Mouse (Mus musculus): Measurements from ENCODE around the gene Eif3d. TPM values are rescaled to one million over a fixed set of nuclear protein-coding genes. Genes with fewer than 3 reads are reported as not detected.

The Eif3d gene
- total and polyA plus RNA-seq, 3 experiments = 302 to 493 (median 344) TPM

GRCm38 (mm10) chr15:77955440-77956403, 14.9 kb downstream of the Eif3d start:
- no peak for DNase-seq (ENCODE audit: extremely low read depth)
- Histone ChIP-seq H3K36me3 (replicated peaks in 1 of 2; ENCODE audit: control insufficient read depth in 1 of 2, insufficient read depth in 1 of 2, low read length in 1 of 2) (peaks cover 26 to 28% of the 10 kb centered on the region in 2 experiments), H3K27ac (ENCODE audit: insufficient read depth, low read depth) (no peak overlapping the region), H3K79me2 (replicated peaks; ENCODE audit: control insufficient read depth, extremely low read depth, insufficient read depth, poor library complexity, severe bottlenecking) (no peaks in the 10 kb centered on the region), H3K4me1 (ENCODE audit: control insufficient read depth in 1 of 2, insufficient read depth in 2 of 2) (peaks cover 0 to 3% of the 10 kb centered on the region in 2 experiments; a peak in 1 of 4 replicates), H3K4me3 (replicated peaks in 1 of 3; ENCODE audit: low read depth in 2 of 3, low read length in 2 of 3, poor library complexity in 1 of 3) (no peak overlapping the region), H3K9me3 (replicated peaks; ENCODE audit: low read length) (peaks cover 4% of the 10 kb centered on the region), H3K27me3 (replicated peaks) (no peaks in the 10 kb centered on the region), H3K4me2 (ENCODE audit: insufficient read depth, low read depth, poor library complexity, severe bottlenecking) (no peak overlapping the region), H3K9ac (ENCODE audit: insufficient read depth, low read depth) (no peak overlapping the region)
- in situ Hi-C loops (cut with MboI; ENCODE audit: low pct_ligation_motif_present, low pct_unique_long_range_greater_than_20kb, low sequenced_read_pairs) (loop anchor here (25.0 kb wide), 1 partner anchor 582 kb away; the partner anchor contains the start of genes C1qtnf6 and Sstr3), dilution Hi-C loops (cut with MboI; ENCODE audit: extremely low pct_ligation_motif_present, extremely low pct_unique_long_range_greater_than_20kb, low sequenced_read_pairs) (no loop called here)
- no peak for TF ChIP-seq SMC3 (IDR thresholded peaks at IDR 0.05; ENCODE audit: low read depth, low read length)
- TF ChIP-seq RAD21 (IDR thresholded peaks at IDR 0.05; ENCODE audit: low read depth, low read length) = no peak
- no peak for TF ChIP-seq POLR2AphosphoS2 (IDR thresholded peaks at IDR 0.05; ENCODE audit: low read depth, low read length)
- TF ChIP-seq MYC (IDR thresholded peaks at IDR 0.05; ENCODE audit: low read depth, low read length) = no peak
- TF ChIP-seq USF1 (IDR thresholded peaks at IDR 0.05; ENCODE audit: low read depth, low read length) = no peak
- TF ChIP-seq SIN3A (IDR thresholded peaks at IDR 0.05; ENCODE audit: low read length) = no peak
- TF ChIP-seq ZMIZ1 (IDR thresholded peaks at IDR 0.05; ENCODE audit: low read depth, low read length) = no peak
- no peak for TF ChIP-seq JUN (IDR thresholded peaks at IDR 0.05; ENCODE audit: insufficient read depth, low read depth, low read length)
- no peak for TF ChIP-seq MAZ (IDR thresholded peaks at IDR 0.05; ENCODE audit: low read depth, low read length)
- no peak for TF ChIP-seq GABPA (IDR thresholded peaks at IDR 0.05; ENCODE audit: insufficient replicate concordance, low read depth, low read length)
- no peak for TF ChIP-seq IRF4 (IDR thresholded peaks at IDR 0.05; ENCODE audit: low read depth, low read length)
- TF ChIP-seq TBP (conservative IDR thresholded peaks at IDR 0.05; ENCODE audit: low read depth, low read length) = no peak
- no peak for TF ChIP-seq MAX (IDR thresholded peaks at IDR 0.05; ENCODE audit: low read length)
- TF ChIP-seq USF2 (conservative IDR thresholded peaks at IDR 0.05; ENCODE audit: low read depth, low read length) = no peak

DNA sequence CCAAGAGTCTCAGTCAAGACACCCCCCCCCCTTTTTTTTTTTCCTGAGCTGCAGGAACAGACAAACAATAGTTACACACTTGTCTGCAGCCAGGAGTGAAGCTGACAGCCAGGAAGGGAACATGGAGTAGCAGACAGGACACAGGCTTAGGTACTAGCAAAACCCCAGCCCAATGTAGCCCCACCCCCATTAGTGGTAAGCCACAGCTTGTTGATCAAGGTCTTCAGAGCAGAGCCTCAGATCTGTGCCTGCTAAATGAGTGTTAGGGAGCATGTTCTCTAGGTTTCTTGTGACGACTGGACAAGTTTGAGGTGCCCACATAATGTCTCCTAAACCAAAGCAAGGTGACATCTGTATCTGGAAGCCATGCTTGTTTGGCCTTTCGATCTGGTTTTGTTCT, 16.3 kb downstream of the Eif3d start:
- Histone ChIP-seq H3K79me2 (replicated peaks; ENCODE audit: control insufficient read depth, extremely low read depth, insufficient read depth, poor library complexity, severe bottlenecking) (no peaks in the 10 kb centered on the region), H3K9ac (ENCODE audit: insufficient read depth, low read depth) (no peak overlapping the region), H3K4me2 (ENCODE audit: insufficient read depth, low read depth, poor library complexity, severe bottlenecking) (no peak overlapping the region), H3K36me3 (replicated peaks in 1 of 2; ENCODE audit: control insufficient read depth in 1 of 2, insufficient read depth in 1 of 2, low read length in 1 of 2) (peaks cover 12 to 14% of the 10 kb centered on the region in 2 experiments), H3K27ac (ENCODE audit: insufficient read depth, low read depth) (no peak overlapping the region), H3K9me3 (replicated peaks; ENCODE audit: low read length) (peaks cover 4% of the 10 kb centered on the region), H3K4me1 (ENCODE audit: control insufficient read depth in 1 of 2, insufficient read depth in 2 of 2) (peaks cover 0 to 3% of the 10 kb centered on the region in 2 experiments; a peak in 1 of 4 replicates), H3K4me3 (replicated peaks in 1 of 3; ENCODE audit: low read depth in 2 of 3, low read length in 2 of 3, poor library complexity in 1 of 3) (no peak overlapping the region), H3K27me3 (replicated peaks) (no peaks in the 10 kb centered on the region)
- DNase-seq (ENCODE audit: extremely low read depth) = no peak
- TF ChIP-seq ZNF384 (IDR thresholded peaks at IDR 0.05; ENCODE audit: low read depth, low read length) (no peak), EP300 (IDR thresholded peaks at IDR 0.05; ENCODE audit: low read length) (no peak), ZC3H11A (IDR thresholded peaks at IDR 0.05; ENCODE audit: low read depth, low read length) (no peak), RCOR1 (conservative IDR thresholded peaks at IDR 0.05; ENCODE audit: low read depth, low read length) (no peak), ZKSCAN1 (IDR thresholded peaks at IDR 0.05; ENCODE audit: borderline replicate concordance, low read depth, low read length) (no peak), CHD1 (IDR thresholded peaks at IDR 0.05; ENCODE audit: low read depth, low read length) (no peak), CHD2 (IDR thresholded peaks at IDR 0.05; ENCODE audit: low read length) (no peak), SIN3A (IDR thresholded peaks at IDR 0.05; ENCODE audit: low read length) (no peak), PAX5 (IDR thresholded peaks at IDR 0.05; ENCODE audit: low read length) (no peak), TBP (conservative IDR thresholded peaks at IDR 0.05; ENCODE audit: low read depth, low read length) (no peak), BHLHE40 (IDR thresholded peaks at IDR 0.05; ENCODE audit: low read depth, low read length) (no peak), ETS1 (conservative IDR thresholded peaks at IDR 0.05; ENCODE audit: low read depth, low read length) (no peak), JUN (IDR thresholded peaks at IDR 0.05; ENCODE audit: insufficient read depth, low read depth, low read length) (no peak), UBTF (IDR thresholded peaks at IDR 0.05; ENCODE audit: low read depth, low read length) (no peak), TCF12 (IDR thresholded peaks at IDR 0.05; ENCODE audit: low read depth, low read length) (no peak)
- dilution Hi-C loops (cut with MboI; ENCODE audit: extremely low pct_ligation_motif_present, extremely low pct_unique_long_range_greater_than_20kb, low sequenced_read_pairs) = no loop called here
- in situ Hi-C loops (cut with MboI; ENCODE audit: low pct_ligation_motif_present, low pct_unique_long_range_greater_than_20kb, low sequenced_read_pairs) = loop anchor here (25.0 kb wide), 1 partner anchor 583 kb away; the partner anchor contains the start of genes C1qtnf6 and Sstr3

Measured in CH12.LX (cell line).